25 mouse cellular contexts compared by ENCODE assay signal in the genomic region with DNA sequence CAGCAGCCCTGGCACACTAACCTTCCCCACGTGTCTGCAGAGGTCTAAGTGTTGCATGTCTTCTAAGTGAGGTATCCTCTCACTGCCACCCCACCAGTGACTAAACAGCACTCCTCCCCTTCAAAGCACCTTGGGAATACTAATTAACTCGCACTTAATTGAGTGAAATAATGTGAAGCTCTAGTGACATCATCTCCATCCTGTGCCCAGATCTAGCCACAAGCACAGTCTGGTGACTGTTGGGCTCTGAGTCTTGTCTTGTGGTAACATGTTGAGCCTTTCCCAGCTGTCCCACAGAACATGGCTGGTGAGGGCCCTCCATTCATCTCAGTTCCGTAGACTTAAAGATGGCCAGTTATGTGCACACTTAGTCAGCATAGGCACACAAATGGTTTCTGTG. TPM values are rescaled to one million over a fixed set of nuclear protein-coding genes. Genes with fewer than 3 reads are reported as not detected.
"Had no signal": no experiment of that assay in that cellular context is flagged by ENCODE, and none has a peak within 500 bp of the region (broad histone marks: within the 10 kb centered on the region; RNA-seq: fewer than 3 reads in every experiment).

No protein-coding gene starts in this region.

- H3K9ac ChIP-seq: heart, embryonic 12.5 days; hindbrain, embryonic 13.5 days; intestine, embryonic 15.5 days; limb, embryonic 12.5 days; liver, embryonic 13.5 days had no signal

- H3K4me3 ChIP-seq: gastrocnemius, adult 2 months; heart, embryonic 10.5 days; heart, embryonic 12.5 days; hindbrain, embryonic 10.5 days; hindbrain, embryonic 13.5 days; intestine, embryonic 15.5 days; layer of hippocampus, adult 2 months; left cerebral cortex, adult 2 months; limb, embryonic 10.5 days; limb, embryonic 12.5 days; liver, embryonic 13.5 days had no signal

- H3K36me3 ChIP-seq: intestine, embryonic 15.5 days; limb, embryonic 12.5 days had no signal

- DNase-seq: gastrocnemius, adult 2 months; gastrocnemius, postnatal 10 days; gastrocnemius, postnatal 25 days; heart, postnatal 10 days; heart, postnatal 4 days; kidney, adult 18-20 months; kidney, adult 8-10 months; kidney, postnatal 10 days; kidney, postnatal 25 days; kidney, postnatal 4 days; liver; liver, embryonic 13.5 days had no signal

- H3K27me3 ChIP-seq: hindbrain, embryonic 13.5 days; intestine, embryonic 15.5 days; limb, embryonic 12.5 days; liver, embryonic 13.5 days had no signal

- H3K27ac ChIP-seq: gastrocnemius, adult 2 months; heart, embryonic 10.5 days; hindbrain, embryonic 10.5 days; hindbrain, embryonic 13.5 days; intestine, embryonic 15.5 days; layer of hippocampus, adult 2 months; left cerebral cortex, adult 2 months; limb, embryonic 10.5 days; limb, embryonic 12.5 days; liver, embryonic 13.5 days had no signal

- H3K9me3 ChIP-seq: heart, embryonic 10.5 days; heart, embryonic 12.5 days; hindbrain, embryonic 10.5 days; hindbrain, embryonic 13.5 days; intestine, embryonic 15.5 days; limb, embryonic 10.5 days; limb, embryonic 12.5 days; liver, embryonic 13.5 days had no signal

- ATAC-seq: inflammation-experienced regulatory T-cells, adult 6 months; intestine, embryonic 15.5 days; intestine, postnatal 0 days had no signal

- H3K4me2 ChIP-seq: heart, embryonic 12.5 days; hindbrain, embryonic 13.5 days; intestine, embryonic 15.5 days; limb, embryonic 12.5 days; liver, embryonic 11.5 days; liver, embryonic 13.5 days had no signal

- H3K4me1 ChIP-seq: heart, embryonic 10.5 days; heart, embryonic 12.5 days; hindbrain, embryonic 10.5 days; hindbrain, embryonic 13.5 days; intestine, embryonic 15.5 days; limb, embryonic 10.5 days; limb, embryonic 12.5 days; liver, embryonic 13.5 days had no signal

RNA-seq across cellular contexts. Expression of a gene that starts 24.4 kb away (rescaled TPM):
- total RNA-seq: granulocyte monocyte progenitor cell, adult 5-6 weeks had no signal
- polyA plus RNA-seq: inflammation-experienced regulatory T-cells, adult 6 months had no signal
